Mouse (Mus musculus) neural tube, embryonic 12.5 days (tissue): ENCODE measurements around the gene Mllt1. TPM values are rescaled to one million over a fixed set of nuclear protein-coding genes. Genes with fewer than 3 reads are reported as not detected.
A peak's percentile ranks its signal among the peaks of the same experiment; 100 is the strongest.

Source experiments
- ATAC-seq: fragments of 200-750 bp; cut with Nextera tagmentation; 2 replicates; pipeline ENCODE4 v1.8.0; 2017; ENCODE audit warnings: low read depth, mild to moderate bottlenecking, moderate TSS enrichment, moderate library complexity; ENCODE audit not compliant: low FRiP score
- H3K27ac ChIP-seq: fragments of 300-500 bp; sonication (generic); 2 replicates; pipeline ENCODE4 v1.5.1; 2016
- H3K27me3 ChIP-seq: fragments of 300-500 bp; sonication (generic); replicated peaks from 2 replicates; pipeline ENCODE4 v1.6.1; 2016; ENCODE audit warnings: mild to moderate bottlenecking
- H3K36me3 ChIP-seq: fragments of 300-500 bp; sonication (generic); 2 replicates; pipeline ENCODE4 v1.6.1; 2016; ENCODE audit warnings: mild to moderate bottlenecking
- H3K4me1 ChIP-seq: fragments of 300-500 bp; sonication (generic); 2 replicates; pipeline ENCODE4 v1.6.1; 2016
- H3K4me2 ChIP-seq: fragments of 300-500 bp; sonication (generic); replicated peaks from 2 replicates; pipeline ENCODE4 v1.6.1; 2016; ENCODE audit warnings: mild to moderate bottlenecking
- H3K4me3 ChIP-seq: fragments of 300-500 bp; sonication (generic); 2 replicates; pipeline ENCODE4 v1.5.1; 2016
- H3K9ac ChIP-seq: fragments of 300-500 bp; sonication (generic); 2 replicates; pipeline ENCODE4 v1.6.1; 2016; ENCODE audit warnings: mild to moderate bottlenecking
- H3K9me3 ChIP-seq: fragments of 300-500 bp; sonication (generic); 2 replicates; pipeline ENCODE4 v1.6.1; 2016; ENCODE audit warnings: mild to moderate bottlenecking
- WGBS: fragments of 180-500 bp; shearing (Covaris S2); methylation state at CpG from one replicate; pipeline ENCODE4 v1.1.7; 2016; 5-methylcytosine and 5-hydroxymethylcytosine counted together
- polyA plus RNA-seq: library from polyadenylated mRNA; unstranded; fragments of >200 nt; fragmentation: Nextera tagmentation; extraction: Ambion mirVana; gene quantifications from 2 replicates; pipeline ENCODE4 v1.2.1, GENCODE M21; 2016

Gene Mllt1
- polyA plus RNA-seq, 1 experiment from 2014 or later = 86.1 TPM

GRCm38 (mm10) chr17:56963646-56964045, 28.4 kb upstream of the Mllt1 start:
- Histone ChIP-seq H3K9me3 (no peaks in the 10 kb centered on the region), H3K36me3 (no peaks in the 10 kb centered on the region), H3K4me3 (no peak overlapping the region), H3K9ac (no peak overlapping the region), H3K27me3 (no peaks in the 10 kb centered on the region), H3K4me2 (no peak overlapping the region), H3K4me1 (no peaks in the 10 kb centered on the region), H3K27ac (no peak overlapping the region)
- WGBS = 78% methylated on average over 6 of the region's 6 CpGs
- no peak for ATAC-seq

- H3K4me2 ChIP-seq = no peak overlapping the region
- no peaks in the 10 kb centered on the region for H3K4me1 ChIP-seq
- H3K36me3 ChIP-seq = no peaks in the 10 kb centered on the region
- WGBS = 90% methylated on average over 5 of the region's 5 CpGs
- H3K27ac ChIP-seq = no peak overlapping the region
- H3K4me3 ChIP-seq = no peak overlapping the region
- no peaks in the 10 kb centered on the region; the same call in 1 of the 2 replicates for H3K27me3 ChIP-seq
- H3K9ac ChIP-seq = no peak overlapping the region
- H3K9me3 ChIP-seq = no peaks in the 10 kb centered on the region
- no peak for ATAC-seq
Observed at GRCm38 (mm10) chr17:56962642-56963405, 27.6 kb upstream of the Mllt1 start.

DNA sequence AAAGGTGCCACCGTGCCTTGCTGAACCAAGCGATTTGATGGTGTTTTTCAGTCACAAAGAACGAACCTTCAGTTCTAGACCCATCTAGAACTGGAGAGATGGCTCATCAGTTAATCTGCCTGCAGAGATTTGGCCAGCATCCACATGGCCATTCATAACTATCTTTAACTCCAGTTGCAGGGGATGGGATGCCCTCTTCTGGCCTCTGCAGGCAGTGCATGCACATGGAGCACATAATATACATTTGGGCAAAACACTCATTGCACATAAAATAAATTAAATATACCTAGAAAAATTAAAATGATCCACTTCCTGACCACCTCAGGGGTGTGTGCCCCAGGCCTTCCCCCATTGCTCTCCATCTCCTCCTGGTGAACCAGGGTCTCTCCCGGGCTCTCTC, 26.7 kb upstream of the Mllt1 start:
- Histone ChIP-seq H3K9ac (no peak overlapping the region), H3K36me3 (no peaks in the 10 kb centered on the region), H3K4me1 (no peaks in the 10 kb centered on the region), H3K27me3 (no peaks in the 10 kb centered on the region; the same call in 1 of the 2 replicates), H3K9me3 (no peaks in the 10 kb centered on the region), H3K4me2 (no peak overlapping the region), H3K27ac (no peak overlapping the region), H3K4me3 (no peak overlapping the region)
- no peak for ATAC-seq
- WGBS = 93% methylated on average over 4 of the region's 4 CpGs

DNA sequence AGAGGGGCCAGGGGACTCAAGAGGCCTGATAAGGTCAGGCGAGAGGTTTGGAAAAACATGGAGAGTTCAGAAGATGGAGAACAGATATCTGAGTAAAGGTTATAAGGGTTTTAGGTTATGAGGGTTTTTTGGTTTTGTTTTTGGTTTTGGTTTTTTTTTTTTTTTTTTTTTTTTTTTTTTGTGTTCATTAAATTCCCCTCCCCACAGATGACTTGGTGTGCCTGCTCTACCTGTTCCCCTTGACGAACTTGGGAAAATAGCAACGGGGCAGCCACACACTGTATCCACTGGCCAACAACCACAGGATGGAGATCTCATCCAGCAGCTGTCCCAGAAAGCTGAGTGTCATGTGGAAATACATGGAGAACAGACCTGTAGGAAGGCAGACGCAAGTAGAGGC, 23.5 kb upstream of the Mllt1 start:
- no peak for ATAC-seq
- H3K27me3 ChIP-seq = no peaks in the 10 kb centered on the region; the same call in 1 of the 2 replicates
- no peaks in the 10 kb centered on the region for H3K4me1 ChIP-seq
- no peak overlapping the region for H3K27ac ChIP-seq
- H3K4me3 ChIP-seq = no peak overlapping the region
- no peaks in the 10 kb centered on the region for H3K9me3 ChIP-seq
- H3K9ac ChIP-seq = no peak overlapping the region
- 89% methylated on average over 4 of the region's 4 CpGs for WGBS
- H3K4me2 ChIP-seq = no peak overlapping the region
- H3K36me3 ChIP-seq = no peaks in the 10 kb centered on the region

- 37% methylated on average over 11 of the region's 11 CpGs for WGBS
- H3K9me3 ChIP-seq = no peaks in the 10 kb centered on the region
- no peaks in the 10 kb centered on the region; the same call in 1 of the 2 replicates for H3K27me3 ChIP-seq
- H3K4me3 ChIP-seq = no peak overlapping the region
- ATAC-seq = no peak
- H3K36me3 ChIP-seq = no peaks in the 10 kb centered on the region
- H3K4me2 ChIP-seq = no peak overlapping the region
- H3K4me1 ChIP-seq = no peaks in the 10 kb centered on the region
- no peak overlapping the region for H3K27ac ChIP-seq
- H3K9ac ChIP-seq = no peak overlapping the region
Observed at GRCm38 (mm10) chr17:56957763-56958429, 22.7 kb upstream of the Mllt1 start.

DNA sequence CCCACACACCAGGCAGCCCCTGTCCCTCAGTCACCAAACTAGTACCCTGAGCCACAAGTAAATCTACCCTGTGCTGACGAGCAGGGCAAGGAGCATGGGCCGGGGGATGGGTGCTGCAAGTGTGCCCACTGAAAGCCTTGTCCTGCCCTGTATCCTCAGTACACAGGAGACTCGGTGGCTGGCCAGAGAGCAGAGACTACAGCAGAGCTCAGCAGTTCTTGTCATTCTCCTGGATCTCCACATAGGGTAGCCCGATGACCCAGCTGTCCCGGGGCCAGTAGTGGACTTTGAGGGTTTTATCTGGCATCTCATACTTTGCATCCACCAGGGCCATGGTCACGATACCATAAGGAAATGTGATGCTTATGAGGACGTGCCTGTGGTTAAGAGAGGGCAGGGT, 19.7 kb upstream of the Mllt1 start:
- no peaks in the 10 kb centered on the region for H3K4me1 ChIP-seq
- no peak overlapping the region for H3K27ac ChIP-seq
- H3K4me3 ChIP-seq = no peak overlapping the region
- no peak for ATAC-seq
- WGBS = 84% methylated on average over 7 of the region's 7 CpGs
- no peak overlapping the region for H3K9ac ChIP-seq
- no peak overlapping the region for H3K4me2 ChIP-seq
- no peaks in the 10 kb centered on the region; the same call in 1 of the 2 replicates for H3K27me3 ChIP-seq
- no peaks in the 10 kb centered on the region for H3K36me3 ChIP-seq
- H3K9me3 ChIP-seq = no peaks in the 10 kb centered on the region

DNA sequence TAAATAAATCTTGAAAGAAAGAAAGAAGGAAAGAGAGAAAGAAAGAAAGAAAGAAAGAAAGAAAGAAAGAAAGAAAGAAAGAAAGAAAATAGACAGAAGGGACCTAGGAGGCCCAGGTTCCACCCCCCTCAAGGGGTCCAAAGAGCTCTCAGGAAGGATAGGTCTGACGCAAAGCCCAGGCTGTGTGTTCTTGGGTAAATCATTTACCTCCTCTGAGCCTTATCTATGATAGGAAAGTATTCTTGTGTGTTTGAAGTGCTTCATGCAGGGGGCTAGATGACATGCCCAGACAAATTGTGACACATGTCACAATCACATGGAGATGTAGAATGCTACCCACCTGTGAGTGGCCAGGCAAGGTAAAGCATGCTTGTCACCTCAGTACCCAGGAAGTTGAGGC, 17.4 kb upstream of the Mllt1 start:
- no peak overlapping the region for H3K4me3 ChIP-seq
- WGBS = 92% methylated on average over 1 of the region's 1 CpGs
- no peaks in the 10 kb centered on the region for H3K27me3 ChIP-seq
- H3K4me2 ChIP-seq = no peak overlapping the region
- H3K27ac ChIP-seq = no peak overlapping the region
- H3K36me3 ChIP-seq = no peaks in the 10 kb centered on the region
- no peaks in the 10 kb centered on the region for H3K9me3 ChIP-seq
- no peaks in the 10 kb centered on the region for H3K4me1 ChIP-seq
- ATAC-seq = no peak
- no peak overlapping the region for H3K9ac ChIP-seq

DNA sequence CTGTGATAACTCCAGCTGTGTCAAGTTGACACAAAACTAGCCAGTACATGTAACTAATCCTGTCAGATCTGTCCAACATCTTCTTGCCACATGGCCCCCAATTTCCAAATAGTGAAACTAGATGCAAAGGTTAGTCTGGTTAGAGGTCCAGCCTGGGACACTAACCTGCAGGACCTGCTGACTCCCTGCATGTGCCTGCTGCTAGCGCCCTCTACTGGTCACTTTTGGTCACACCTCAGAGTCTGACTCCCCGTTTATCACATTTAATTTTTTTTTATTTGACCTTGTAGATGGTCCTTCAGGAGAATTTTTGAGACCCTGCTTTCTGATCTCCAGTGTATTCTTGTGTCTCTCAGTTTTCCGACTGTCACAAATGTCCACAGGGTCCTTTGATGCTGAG, 15.7 kb upstream of the Mllt1 start:
- H3K27ac ChIP-seq = no peak overlapping the region
- no peak overlapping the region for H3K4me3 ChIP-seq
- no peaks in the 10 kb centered on the region for H3K27me3 ChIP-seq
- ATAC-seq = no peak
- H3K4me1 ChIP-seq = no peaks in the 10 kb centered on the region
- no peak overlapping the region for H3K9ac ChIP-seq
- H3K4me2 ChIP-seq = no peak overlapping the region
- WGBS = 16% methylated on average over 3 of the region's 3 CpGs
- H3K36me3 ChIP-seq = no peaks in the 10 kb centered on the region
- no peaks in the 10 kb centered on the region for H3K9me3 ChIP-seq

DNA sequence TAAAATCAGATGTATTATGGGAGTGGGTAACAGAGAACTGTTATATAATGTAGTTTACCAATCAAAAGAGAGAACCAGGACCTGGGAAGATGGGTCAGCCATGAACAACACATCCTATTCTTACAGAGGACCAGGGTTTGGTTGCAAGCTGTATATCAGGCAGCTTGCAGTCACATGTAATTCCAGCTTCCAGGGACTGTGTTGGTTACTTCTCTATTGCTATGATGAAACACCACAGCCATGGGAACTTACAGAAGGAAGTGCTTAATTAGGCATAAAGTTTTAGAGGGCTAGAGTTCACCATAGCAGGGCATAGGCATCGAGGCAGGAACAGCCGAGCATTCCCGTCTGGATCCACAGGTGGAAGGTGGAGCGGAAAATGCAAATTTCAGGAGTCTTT, 3.5 kb upstream of the Mllt1 start:
- Histone ChIP-seq H3K36me3 (no peaks in the 10 kb centered on the region), H3K4me1 (peaks cover 13% of the 10 kb centered on the region), H3K4me3 (no peak overlapping the region), H3K9ac (no peak overlapping the region), H3K4me2 (no peak overlapping the region), H3K27ac (no peak overlapping the region), H3K9me3 (no peaks in the 10 kb centered on the region), H3K27me3 (no peaks in the 10 kb centered on the region; the same call in 1 of the 2 replicates)
- 90% methylated on average over 4 of the region's 4 CpGs for WGBS
- ATAC-seq = no peak

GRCm38 (mm10) chr17:56936731-56937130, 1.5 kb upstream of the Mllt1 start:
- Histone ChIP-seq H3K9me3 (no peaks in the 10 kb centered on the region), H3K4me3 (no peak overlapping the region), H3K27me3 (no peaks in the 10 kb centered on the region; the same call in 1 of the 2 replicates), H3K4me2 (no peak overlapping the region), H3K36me3 (no peaks in the 10 kb centered on the region), H3K9ac (no peak overlapping the region), H3K27ac (no peak overlapping the region), H3K4me1 (peaks cover 32% of the 10 kb centered on the region)
- no peak for ATAC-seq
- WGBS = 96% methylated on average over 7 of the region's 7 CpGs

DNA sequence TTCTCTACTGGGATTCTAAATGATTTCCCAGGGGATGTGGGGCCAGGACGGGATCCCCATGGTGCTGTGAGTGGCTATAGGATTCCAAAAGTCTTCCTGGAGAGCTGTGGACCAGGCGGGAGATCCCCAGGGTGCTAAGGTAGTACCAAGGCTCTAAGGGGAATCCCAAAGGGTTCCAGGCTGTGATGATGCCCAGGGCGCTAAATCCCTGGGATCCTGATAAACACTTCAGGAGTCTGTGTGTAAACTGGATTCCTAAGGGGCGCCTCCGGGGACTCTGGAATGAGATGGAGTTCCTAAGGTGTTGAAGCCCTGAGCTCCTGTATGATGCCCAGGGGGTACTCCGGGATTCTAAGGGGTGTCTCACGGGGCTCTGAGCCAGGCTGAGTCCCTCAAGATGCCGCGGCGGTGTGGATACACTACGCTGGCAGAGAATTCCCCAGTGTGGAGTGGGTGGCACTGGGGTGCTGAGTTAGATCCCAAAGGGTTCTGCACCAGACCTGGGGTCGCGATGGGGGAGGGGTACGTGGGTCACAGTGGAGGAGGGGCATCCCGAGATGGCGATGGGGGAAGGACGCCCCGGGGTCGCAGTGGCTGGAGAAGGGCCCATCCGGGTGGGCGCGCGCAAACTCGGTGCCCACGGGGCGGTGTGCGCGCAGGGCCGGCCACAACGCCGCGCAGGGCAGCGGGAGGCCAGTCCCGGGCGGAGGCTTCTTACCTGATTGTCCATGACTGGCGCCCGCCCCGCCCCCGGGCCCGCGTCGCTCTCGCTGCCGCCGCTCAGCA, 477 bp downstream of the Mllt1 start:
- Histone ChIP-seq H3K4me3 (peak overlapping the region; percentile 93), H3K4me2 (peak overlapping the region; percentile 89), H3K36me3 (no peaks in the 10 kb centered on the region), H3K27me3 (no peaks in the 10 kb centered on the region; the same call in 1 of the 2 replicates), H3K27ac (peak overlapping the region; percentile 79; the same call in 1 of the 2 replicates), H3K9me3 (no peaks in the 10 kb centered on the region), H3K9ac (peak overlapping the region; percentile 99), H3K4me1 (peaks cover 36% of the 10 kb centered on the region)
- 2% methylated on average over 35 of the region's 45 CpGs for WGBS
- peak; percentile 66 for ATAC-seq

- Histone ChIP-seq H3K4me1 (peaks cover 38% of the 10 kb centered on the region), H3K9me3 (no peaks in the 10 kb centered on the region), H3K36me3 (no peaks in the 10 kb centered on the region), H3K9ac (peak overlapping the region; percentile 99), H3K4me3 (0 out of 2 replicates have a peak overlapping the region, but pooled peaks have one; percentile 16), H3K27ac (no peak overlapping the region), H3K27me3 (no peaks in the 10 kb centered on the region; the same call in 1 of the 2 replicates), H3K4me2 (peak overlapping the region; percentile 89)
- 96% methylated on average over 2 of the region's 2 CpGs for WGBS
- no peak for ATAC-seq
Observed at GRCm38 (mm10) chr17:56933395-56933794, 1.8 kb downstream of the Mllt1 start.
